Mouse (Mus musculus) adrenal gland, postnatal 0 days (tissue): ENCODE measurements around the gene Ilkap. TPM values are rescaled to one million over a fixed set of nuclear protein-coding genes. Genes with fewer than 3 reads are reported as not detected.

Source experiments
- polyA plus RNA-seq: library from polyadenylated mRNA; unstranded; fragments of >200 nt; fragmentation: Nextera tagmentation; extraction: Ambion mirVana; gene quantifications from 2 replicates; pipeline ENCODE4 v1.2.1, GENCODE M21; 2015

Gene Ilkap
- 91.5 and 98.8 TPM in 2 replicates for polyA plus RNA-seq

DNA sequence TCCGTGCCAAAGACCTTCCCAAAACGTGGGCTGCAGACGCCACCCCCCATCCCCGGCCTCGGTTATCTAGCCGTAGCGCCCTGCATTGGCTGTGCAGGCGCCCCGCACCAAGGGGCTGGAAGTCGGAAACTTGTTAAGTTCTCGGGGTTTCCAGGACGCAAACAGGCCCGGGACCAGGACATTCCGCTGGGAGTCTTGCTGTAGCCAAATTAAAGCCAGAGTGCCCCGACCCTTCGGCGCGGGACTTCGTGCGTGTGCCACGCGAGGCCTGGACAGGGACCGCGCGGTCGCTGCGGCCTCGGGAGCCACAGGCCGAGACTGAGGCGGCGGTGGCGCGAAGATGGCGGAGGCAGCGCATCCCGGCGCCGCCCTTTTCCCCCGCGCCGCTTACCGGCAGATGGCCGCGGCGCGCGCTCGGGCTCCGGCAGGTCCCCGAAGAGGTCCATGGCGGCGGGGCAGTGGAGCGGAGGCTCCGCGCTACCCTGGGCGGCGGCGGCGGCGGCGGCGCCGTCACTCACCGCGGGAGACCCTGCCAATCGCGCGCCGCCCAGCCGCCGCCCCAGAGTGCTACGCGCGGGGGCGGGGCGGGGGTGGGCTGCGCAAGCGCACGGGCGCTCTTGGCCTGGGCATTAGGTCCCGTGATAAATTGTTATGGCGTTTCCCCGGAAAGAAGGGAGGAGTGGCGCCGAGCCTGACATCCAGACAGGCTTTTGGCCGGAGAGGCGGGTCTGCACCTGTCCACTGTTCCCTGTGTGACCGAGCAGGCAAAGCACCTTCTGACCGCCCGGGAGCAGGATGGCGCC lies at the start of gene Ilkap:
Gene Ilkap, minus strand, starts transcription at position 556 of the 803 bp plus-strand sequence.

DNA sequence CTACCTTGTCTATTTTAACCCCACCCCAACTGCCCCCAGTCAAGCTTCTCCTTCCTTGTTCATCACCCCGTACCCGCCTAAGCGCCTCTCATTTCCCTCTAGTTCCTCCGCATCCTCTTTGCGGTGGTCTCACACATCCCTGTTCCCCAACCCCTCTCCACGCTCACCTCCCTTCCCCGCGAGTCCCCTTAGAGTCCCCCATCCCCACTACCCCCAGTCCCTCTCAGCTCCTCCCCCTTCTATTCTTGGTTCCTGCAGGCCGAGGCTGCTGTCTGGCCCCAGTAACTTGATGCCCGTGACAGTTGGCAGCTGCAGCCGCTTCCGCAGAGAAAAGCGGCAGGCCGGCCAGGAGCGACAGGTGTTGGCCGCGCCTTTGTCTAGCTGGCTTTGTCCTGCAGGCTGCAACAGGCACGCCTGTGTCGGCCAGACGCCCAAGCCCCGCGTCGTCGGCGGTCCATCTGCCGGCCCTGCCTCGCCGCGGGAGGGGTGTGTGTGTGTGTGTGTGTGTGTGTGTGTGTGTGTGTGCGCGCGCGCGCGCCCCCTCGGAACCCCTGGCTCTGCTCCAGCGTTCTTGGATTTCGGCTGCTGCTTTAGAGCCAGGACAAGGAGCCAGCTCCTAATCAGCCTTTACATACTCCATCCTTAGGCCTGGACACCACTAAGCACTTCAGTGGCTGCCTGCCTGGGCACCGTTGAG lies 15.4 kb upstream of the Ilkap start, which contains the start of gene Hes6:
Gene Hes6, minus strand, starts transcription at position 141 of the 697 bp plus-strand sequence.

DNA sequence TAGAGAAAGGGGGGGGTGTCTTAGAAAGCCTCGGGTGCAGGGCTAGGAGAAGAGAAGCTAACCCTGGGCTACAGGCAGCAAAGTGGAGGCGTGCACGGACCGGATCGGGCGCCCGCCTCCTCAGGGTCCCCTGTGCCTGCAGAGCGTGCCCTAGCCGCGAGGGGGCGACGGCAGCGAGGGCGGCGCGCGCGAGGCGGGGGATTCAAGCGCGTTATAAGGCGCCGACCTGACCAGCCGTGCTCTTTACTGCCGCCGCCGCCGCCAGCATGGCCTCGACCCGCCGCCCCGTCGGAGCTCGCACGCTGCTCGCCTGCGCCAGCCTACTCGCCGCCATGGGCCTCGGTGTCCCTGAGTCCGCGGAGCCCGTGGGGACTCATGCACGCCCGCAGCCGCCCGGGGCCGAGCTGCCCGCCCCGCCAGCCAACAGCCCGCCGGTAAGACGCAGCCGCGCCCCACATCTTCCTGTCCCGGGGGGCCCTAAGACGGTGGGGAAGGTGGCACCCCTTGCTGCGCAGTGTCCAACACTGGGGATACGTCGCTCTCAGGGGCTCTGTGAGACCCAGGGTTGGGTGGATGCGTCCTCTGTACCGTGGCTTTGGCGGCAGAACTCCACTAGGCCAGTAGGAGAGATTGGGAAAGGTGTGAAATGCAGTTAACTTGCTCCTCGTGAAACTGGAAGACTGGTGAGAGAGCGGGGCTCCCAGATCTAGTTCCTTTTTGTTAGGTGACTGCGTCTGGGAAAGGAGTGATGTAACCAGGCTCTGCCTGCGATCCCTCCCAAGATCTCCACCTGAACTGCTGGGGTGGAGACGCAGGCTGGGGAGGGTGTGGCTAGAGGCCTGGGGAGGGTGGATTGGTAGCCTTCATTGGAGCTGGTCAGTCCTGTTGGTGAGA lies 32.2 kb downstream of the Ilkap start, which contains the start of gene Erfe:
Gene Erfe, plus strand, starts transcription at position 216 of the 894 bp plus-strand sequence.

DNA sequence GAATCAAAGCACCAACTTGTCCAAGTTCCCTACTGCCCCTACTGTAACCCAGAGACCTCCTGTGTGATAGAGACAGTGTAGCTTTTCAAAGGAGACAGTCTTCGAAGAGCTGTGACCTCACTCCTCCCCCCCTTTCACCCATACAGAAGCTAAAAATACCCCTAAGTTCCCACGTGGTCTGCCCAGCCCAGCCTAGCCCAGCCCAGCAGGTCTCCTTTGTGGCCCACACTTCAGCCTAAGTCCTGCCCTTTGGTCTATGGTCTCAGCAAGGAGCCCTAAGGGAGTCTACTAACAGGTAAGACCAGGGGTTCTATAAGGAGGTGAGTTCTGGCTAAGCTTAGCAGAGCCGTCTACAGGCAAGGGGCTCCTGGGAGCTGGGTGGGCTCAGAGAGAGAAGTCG lies 47.8 kb downstream of the Ilkap start, which contains the start of gene Klhl30:
Gene Klhl30, plus strand, starts transcription at position 176 of the 400 bp plus-strand sequence.

Other genes starting within 250 kb of the Ilkap start
- gene Ramp1, start 219.0 kb downstream of the Ilkap start, polyA plus RNA-seq: 12.2 and 16.5 TPM in 2 replicates
- gene Ube2f, start 148.5 kb downstream of the Ilkap start, polyA plus RNA-seq: 40.5 and 56.4 TPM in 2 replicates
- 6.5 and 8.3 TPM in 2 replicates for gene Scly, start 100.5 kb downstream of the Ilkap start, polyA plus RNA-seq
- gene Espnl, start 76.7 kb downstream of the Ilkap start, polyA plus RNA-seq: 0.08 TPM in 1 of 2 replicates, not detected in the other
- gene Klhl30, start 47.8 kb downstream of the Ilkap start, polyA plus RNA-seq: 1.2 and 1.7 TPM in 2 replicates
- 0.74 and 1.3 TPM in 2 replicates for gene Erfe, start 32.4 kb downstream of the Ilkap start, polyA plus RNA-seq
- 75.6 and 122 TPM in 2 replicates for gene Hes6, start 15.2 kb upstream of the Ilkap start, polyA plus RNA-seq
- gene Per2, start 60.5 kb upstream of the Ilkap start, polyA plus RNA-seq: 3.8 and 5.5 TPM in 2 replicates
- gene Traf3ip1, start 95.8 kb upstream of the Ilkap start, polyA plus RNA-seq: 3.3 and 5.1 TPM in 2 replicates
- 4.0 and 6.6 TPM in 2 replicates for gene Asb1, start 141.7 kb upstream of the Ilkap start, polyA plus RNA-seq